Mouse (Mus musculus): ENCODE results near the gene Rims1.

DNA sequence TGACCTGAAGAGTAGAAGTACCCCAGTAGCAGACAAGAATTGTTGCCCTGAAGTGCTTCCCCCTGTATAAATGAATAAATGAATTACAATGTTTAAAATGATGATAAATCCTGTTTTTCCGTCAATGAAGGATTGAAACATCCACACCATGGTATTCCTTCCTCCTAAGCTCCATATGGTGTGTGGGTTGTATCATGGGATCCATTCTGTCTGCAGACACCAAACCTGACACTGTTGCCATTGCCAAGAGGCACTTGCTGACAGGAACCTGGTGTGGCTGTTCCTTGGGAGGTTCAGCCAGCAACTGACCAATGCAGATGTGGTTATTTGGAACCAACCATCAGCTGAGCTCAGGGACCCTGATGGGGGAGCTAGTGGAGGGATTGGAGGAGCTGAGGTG is 72.5 kb downstream of the Rims1 start:
- TF ChIP-seq CTCF (IDR thresholded peaks at IDR 0.05; ENCODE audit: control insufficient read depth, insufficient read depth, insufficient read length), result no peak
- TF ChIP-seq FOSL1 (IDR thresholded peaks at IDR 0.05; ENCODE audit: insufficient read depth, low read length, poor library complexity, severe bottlenecking), result no peak

Measured in C2C12 (cell line).